Mouse (Mus musculus): ENCODE results near the gene Gm45713. TPM values are rescaled to one million over a fixed set of nuclear protein-coding genes. Genes with fewer than 3 reads are reported as not detected.
"Not testable (repeated sequence)": the region's sequence is repeated elsewhere in the genome, so short reads cannot be mapped to it uniquely, and the experiment has no call there.

Gm45713 gene
- under 1 TPM in 1 of 2 experiments, not detected in 1; 0.50 TPM for total RNA-seq (2021)

DNA sequence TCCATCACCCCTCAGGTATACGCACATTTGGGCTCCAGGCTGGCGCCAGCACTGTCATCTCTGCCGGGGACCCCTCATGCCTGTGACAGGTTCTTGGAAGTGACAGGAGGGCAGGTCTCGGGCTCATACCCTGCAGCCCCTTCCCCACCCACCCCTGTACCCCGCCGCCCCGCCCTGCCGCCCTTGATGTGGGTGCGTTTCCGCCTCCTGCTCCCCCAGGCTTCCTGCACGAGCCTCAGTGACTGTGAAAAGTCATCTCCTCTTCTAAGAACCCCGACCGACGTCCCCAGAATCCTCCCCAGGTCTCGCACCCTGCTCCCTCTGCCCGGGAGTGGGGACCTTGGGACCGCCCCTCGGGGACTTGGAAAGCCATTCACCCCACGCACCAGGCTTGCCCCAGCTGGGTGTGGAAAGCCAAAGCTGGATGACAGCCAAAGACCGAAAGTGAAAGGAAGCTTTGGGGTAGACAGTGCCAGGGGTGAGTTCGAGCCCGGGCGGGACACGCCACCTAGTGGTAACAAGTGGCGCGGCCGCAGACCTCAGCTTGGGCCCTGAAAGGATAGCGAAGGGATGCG lies at the start of gene Gm45713, which contains the start of gene Flt3l:
Gm45713 (minus strand) TSS at position 239 of the 575 bp plus-strand sequence.
Flt3l (minus strand) TSS at position 440 of the 575 bp plus-strand sequence.
- DNase-seq = peak; percentile 86 to 87

GRCm38 (mm10) chr7:45183672-45184071 lies 47.6 kb upstream of the Gm45713 start:
- DNase-seq = no peak

GRCm38 (mm10) chr7:45182606-45183005 lies 46.6 kb upstream of the Gm45713 start:
- DNase-seq = no peak

DNA sequence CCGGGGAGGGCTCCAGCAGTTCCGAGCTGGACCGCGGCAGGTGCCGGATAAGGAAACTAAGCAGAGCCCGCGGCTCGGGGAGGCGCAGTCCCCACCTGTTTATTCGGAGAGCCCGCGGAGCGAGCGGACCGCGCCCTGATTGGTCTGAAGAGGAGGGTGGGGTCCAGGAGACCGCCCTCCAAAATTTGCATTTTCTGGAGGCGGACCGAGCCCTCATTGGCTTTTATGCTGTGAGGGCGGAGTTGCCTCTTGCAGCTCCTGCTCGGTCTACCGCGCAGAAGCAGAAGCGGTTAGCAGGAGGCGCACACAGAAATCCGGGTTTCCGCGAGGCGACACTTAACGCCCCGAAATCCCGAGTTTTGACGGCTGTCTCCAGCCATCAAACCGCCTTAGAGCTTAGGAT lies 46.2 kb upstream of the Gm45713 start:
- peak; percentile 84 to 85 for DNase-seq

GRCm38 (mm10) chr7:45181540-45181939 lies 45.5 kb upstream of the Gm45713 start:
- DNase-seq = no peak

- DNase-seq = no peak
Observed at GRCm38 (mm10) chr7:45180896-45181477, 45.0 kb upstream of the Gm45713 start, which contains the start of gene Pth2. Gene Pth2 (plus strand): TSS chr7:45180995.

GRCm38 (mm10) chr7:45179469-45179868 lies 43.4 kb upstream of the Gm45713 start, which contains the start of gene Gfy:
Gene Gfy (minus strand): TSS chr7:45179569.
- DNase-seq = no peak

- no peak for DNase-seq
Observed at GRCm38 (mm10) chr7:45178550-45178949, 42.5 kb upstream of the Gm45713 start.

DNA sequence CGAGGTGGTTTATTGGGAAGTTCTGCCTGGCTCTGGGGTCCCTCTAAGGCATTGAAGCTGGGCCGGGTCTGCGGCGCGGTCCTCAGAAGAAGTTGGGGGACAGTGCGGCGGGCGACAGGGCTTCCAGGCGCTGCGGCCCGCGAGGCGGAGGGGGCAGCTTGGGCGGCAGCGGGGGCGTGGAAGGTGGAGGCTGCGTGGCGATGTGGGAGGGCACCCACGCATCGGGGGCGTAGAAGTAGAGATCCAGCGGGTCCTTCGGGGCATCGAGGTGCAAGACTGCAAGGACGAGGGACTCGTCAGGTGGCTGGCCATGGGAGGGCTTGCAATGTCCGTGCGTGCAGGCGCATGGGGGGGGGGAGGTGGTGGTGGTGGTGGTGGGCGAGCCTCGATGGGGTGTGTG lies 40.3 kb upstream of the Gm45713 start:
- DNase-seq = peak in 1 of 2 experiments; percentile 40

DNA sequence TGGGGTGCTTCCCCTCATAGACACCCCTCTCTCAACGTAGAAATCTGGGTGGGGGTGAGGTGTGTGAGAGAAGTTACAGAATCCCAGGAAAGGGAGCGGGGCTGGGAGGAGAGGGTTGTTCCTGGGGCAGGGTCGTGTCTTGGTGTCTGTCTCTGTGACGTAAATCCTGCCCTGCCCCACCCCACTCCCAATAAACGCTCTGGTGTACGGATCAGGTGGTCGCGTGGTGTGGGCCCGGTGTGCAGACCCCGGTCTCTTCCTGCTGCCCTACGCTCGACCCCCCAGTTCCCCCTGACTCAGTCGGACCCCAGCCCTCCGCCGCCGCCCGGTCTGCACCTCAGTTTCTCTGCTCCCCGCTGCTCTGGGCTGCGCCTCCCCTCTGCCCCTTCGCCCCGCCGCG lies 39.9 kb upstream of the Gm45713 start:
- DNase-seq = no peak

DNA sequence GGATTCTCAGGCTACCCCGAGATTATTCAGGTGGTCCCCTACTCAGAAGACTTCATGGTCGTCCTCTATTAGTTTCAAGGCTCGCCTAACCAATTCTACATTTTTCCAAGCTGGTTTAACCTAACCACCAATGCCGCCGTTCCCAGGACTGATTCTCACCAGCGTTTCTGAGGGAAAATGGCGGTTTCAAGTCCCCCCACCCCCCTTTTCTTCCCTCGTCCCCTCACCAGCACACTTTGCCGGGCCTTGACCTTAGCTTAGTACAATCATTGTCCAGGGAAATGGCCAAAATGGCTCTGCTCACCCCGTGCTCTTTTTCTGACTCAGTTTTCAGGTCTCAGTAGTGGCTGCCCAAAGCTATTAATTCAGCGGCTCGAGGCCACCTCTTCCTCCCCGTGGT lies 39.4 kb upstream of the Gm45713 start:
- DNase-seq = no peak

GRCm38 (mm10) chr7:45174567-45175280 lies 38.7 kb upstream of the Gm45713 start:
- DNase-seq = no peak

DNA sequence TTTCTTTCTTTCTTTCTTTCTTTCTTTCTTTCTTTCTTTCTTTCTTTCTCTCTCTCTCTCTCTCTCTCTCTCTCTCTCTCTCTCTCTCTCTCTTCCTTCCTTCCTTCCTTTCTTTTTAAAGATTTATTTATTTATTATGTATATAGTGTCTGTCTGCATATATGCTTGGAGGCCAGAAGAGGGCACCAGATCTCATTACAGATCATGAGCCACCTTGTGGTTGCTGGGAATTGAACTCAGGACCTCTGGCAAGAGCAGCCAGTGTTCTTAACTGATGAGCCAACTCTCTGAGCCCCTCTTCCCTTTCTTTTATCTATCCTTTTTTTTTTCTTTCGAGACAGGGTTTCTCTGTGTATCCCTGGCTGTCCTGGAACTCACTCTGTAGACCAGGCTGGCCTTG lies 37.7 kb upstream of the Gm45713 start:
- not testable (repeated sequence) for DNase-seq

GRCm38 (mm10) chr7:45172974-45173373 lies 36.9 kb upstream of the Gm45713 start:
- DNase-seq = no peak

DNA sequence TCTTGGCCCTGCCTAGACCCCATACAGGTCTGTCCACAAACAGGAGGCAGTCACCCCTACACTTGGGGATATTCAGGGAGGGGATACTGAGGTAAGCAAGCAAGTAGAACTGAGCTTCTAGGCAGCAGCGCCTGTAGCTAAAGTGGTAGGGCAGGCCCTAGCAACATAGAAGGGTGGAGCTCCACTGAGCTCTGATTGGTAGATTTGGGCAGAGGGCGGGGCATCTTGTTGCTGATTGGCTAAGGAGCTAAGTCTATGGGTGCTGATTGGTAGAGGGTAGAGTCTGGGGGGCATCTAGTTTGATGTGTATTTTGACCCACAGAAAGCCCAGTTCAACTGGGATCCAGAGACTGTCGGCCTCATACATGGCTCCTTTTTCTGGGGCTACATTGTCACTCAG lies 33.5 kb upstream of the Gm45713 start:
- peak in 1 of 2 experiments; percentile 64 for DNase-seq

- no peak for DNase-seq
Observed at GRCm38 (mm10) chr7:45168656-45169055, 32.6 kb upstream of the Gm45713 start.

- peak in 1 of 2 experiments; percentile 72 for DNase-seq
Observed at GRCm38 (mm10) chr7:45167761-45168445, 31.9 kb upstream of the Gm45713 start.

GRCm38 (mm10) chr7:45166950-45167401 lies 30.9 kb upstream of the Gm45713 start:
- peak in 1 of 2 experiments; percentile 71 for DNase-seq

DNA sequence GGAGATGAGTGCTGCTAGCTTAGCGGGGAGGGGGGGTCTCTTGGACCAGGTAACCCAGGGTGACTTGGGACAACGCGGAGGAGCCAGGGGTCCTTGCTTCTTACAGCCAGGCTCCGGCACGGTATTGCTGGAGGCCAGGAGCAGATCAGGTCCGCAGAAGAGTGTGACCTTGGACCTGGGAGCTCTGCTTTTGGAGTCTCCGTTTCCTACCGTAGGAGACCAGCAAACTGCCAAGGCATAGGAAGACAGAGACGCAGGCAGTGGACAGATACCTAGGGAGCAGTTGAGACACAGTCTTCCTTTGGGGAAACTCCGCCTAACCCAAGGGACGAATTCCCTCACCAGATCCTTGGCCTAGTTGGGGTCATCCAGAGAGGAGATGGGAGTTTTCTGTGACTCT lies 29.7 kb upstream of the Gm45713 start:
- no peak for DNase-seq

DNA sequence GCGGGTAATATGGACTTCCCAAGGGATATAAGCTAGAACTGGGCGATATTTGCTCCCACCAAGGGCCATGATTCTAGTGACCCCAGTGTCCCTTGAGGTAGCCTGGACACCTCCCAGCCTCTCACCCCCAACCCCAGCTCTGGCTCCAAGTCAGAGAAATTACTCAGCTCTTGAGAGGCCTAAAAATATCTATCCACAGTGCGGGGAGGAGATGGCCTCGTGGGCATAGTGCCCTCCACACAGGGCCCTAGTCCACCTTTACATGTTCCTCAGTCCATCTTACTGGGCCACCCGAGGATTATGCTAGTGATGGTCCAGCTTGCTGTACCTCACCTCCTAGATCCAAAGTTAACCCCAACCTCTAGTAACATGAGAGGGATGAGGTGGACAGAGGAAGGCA lies 28.8 kb upstream of the Gm45713 start:
- DNase-seq = no peak

GRCm38 (mm10) chr7:45163735-45164490 lies 27.9 kb upstream of the Gm45713 start, which contains the start of gene Slc17a7:
Gene Slc17a7 (plus strand): TSS chr7:45163949.
- DNase-seq = peak; percentile 68 to 73

All from layer of hippocampus, postnatal 36 days (tissue).